In the genomic region with DNA sequence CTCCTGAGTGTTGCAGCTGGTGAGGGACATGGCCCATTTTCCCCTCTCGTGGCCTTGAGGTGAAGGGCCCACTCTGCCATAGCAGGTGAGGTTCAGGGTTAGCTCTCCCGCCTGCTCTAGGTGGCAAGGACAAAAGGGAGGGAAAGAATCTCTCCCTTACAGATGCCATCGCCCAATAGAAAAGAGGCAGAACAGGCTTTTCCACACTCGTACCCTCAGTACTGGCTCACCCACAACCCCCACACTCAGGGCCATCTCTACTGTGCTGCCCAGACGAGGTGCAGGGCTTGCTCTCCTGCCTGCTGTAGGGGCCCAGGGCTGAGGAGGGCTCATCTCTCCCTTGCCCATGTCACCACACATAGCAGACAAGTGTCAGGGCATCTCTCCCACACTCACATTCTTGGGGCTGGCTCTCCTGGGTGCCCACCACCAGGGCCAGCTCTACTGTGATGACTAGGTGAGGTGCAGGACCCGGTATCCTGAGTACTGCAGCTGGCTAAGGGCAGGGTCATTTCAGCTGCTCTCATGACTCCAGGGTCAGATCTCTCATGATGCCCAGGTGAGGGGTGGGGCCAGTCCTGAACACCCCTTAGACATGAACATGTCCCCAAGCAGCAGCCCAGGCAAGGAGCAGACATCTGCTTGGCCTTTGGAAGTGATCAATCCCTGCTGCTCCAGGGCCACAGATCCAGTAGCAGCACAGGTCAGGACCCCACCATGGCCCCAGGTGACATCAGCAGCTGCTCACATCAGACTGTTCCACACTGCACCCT, we compare ENCODE assay signal across 14 mouse cellular contexts. TPM values are rescaled to one million over a fixed set of nuclear protein-coding genes. Genes with fewer than 3 reads are reported as not detected.
DNase-seq lines count a peak whose midpoint lies in the region; ATAC-seq and TF ChIP-seq lines count a peak whose summit lies in the region.
"Had no signal": no experiment of that assay in that cellular context is flagged by ENCODE, and none has a peak within 500 bp of the region (broad histone marks: within the 10 kb centered on the region; RNA-seq: fewer than 3 reads in every experiment).

No protein-coding gene starts in this region.

- no peaks in the 10 kb centered on the region for H3K9me3 ChIP-seq in forebrain, embryonic 11.5 days (ENCODE audit: control insufficient read depth, low read length)
- H3K9me3 ChIP-seq in forebrain, postnatal 0 days (ENCODE audit: low read length), result no peaks in the 10 kb centered on the region
- H3K9me3 ChIP-seq in liver, embryonic 12.5 days (replicated peaks), result no peaks in the 10 kb centered on the region
- no peaks in the 10 kb centered on the region for H3K9me3 ChIP-seq in hindbrain, embryonic 14.5 days (ENCODE audit: control insufficient read depth, low read length)
- H3K9me3 ChIP-seq: heart, embryonic 15.5 days; liver, embryonic 15.5 days had no signal

- no peak for TF ChIP-seq CTCF in forebrain, postnatal 0 days (IDR thresholded peaks at IDR 0.05; ENCODE audit: low read depth)

- H3K27ac ChIP-seq in forebrain, embryonic 11.5 days (ENCODE audit: low read depth, low read length), result no peak overlapping the region
- no peak overlapping the region for H3K27ac ChIP-seq in forebrain, postnatal 0 days (ENCODE audit: low read depth, low read length)
- H3K27ac ChIP-seq in liver, embryonic 12.5 days, result no peak overlapping the region
- no peak overlapping the region for H3K27ac ChIP-seq in hindbrain, embryonic 14.5 days
- H3K27ac ChIP-seq: heart, embryonic 15.5 days; liver, embryonic 15.5 days had no signal

- 73% methylated on average over 6 of the region's 6 CpGs for WGBS in forebrain, embryonic 11.5 days
- WGBS in forebrain, postnatal 0 days, result 77% methylated on average over 6 of the region's 6 CpGs
- 51% methylated on average over 6 of the region's 6 CpGs for WGBS in liver, embryonic 12.5 days (ENCODE audit: insufficient replicate concordance)
- 71% methylated on average over 6 of the region's 6 CpGs for WGBS in hindbrain, embryonic 14.5 days

- peak; percentile 55 for ATAC-seq in forebrain, embryonic 11.5 days (replicated peaks; ENCODE audit: low FRiP score)
- no peak for ATAC-seq in forebrain, postnatal 0 days
- 0 out of 2 replicates have a peak, but pooled peaks have one; percentile 18 for ATAC-seq in liver, embryonic 12.5 days
- peak; percentile 34; the same call in 1 of the 2 replicates for ATAC-seq in hindbrain, embryonic 14.5 days (ENCODE audit: low FRiP score)
- ATAC-seq in monocyte, adult 5-6 weeks (replicated peaks; ENCODE audit: insufficient number of reproducible peaks, low FRiP score, low TSS enrichment, poor library complexity, severe bottlenecking), result peak; percentile 43; the same call in 1 of the 2 replicates

- DNase-seq in forebrain, embryonic 11.5 days (ENCODE audit: low spot score), result no peak
- DNase-seq in forebrain, postnatal 0 days, result no peak
- DNase-seq in liver, result no peak
- no peak for DNase-seq in hindbrain, embryonic 14.5 days (ENCODE audit: low spot score)
- DNase-seq in adrenal gland, adult 2 months, result no peak
- DNase-seq in left cerebral cortex, adult 11 months (ENCODE audit: low spot score), result no peak
- DNase-seq: adrenal gland, postnatal 25 days; gastrocnemius, postnatal 10 days; thymus, postnatal 14 days had no signal

- no peaks in the 10 kb centered on the region for H3K4me1 ChIP-seq in forebrain, embryonic 11.5 days (replicated peaks; ENCODE audit: control insufficient read depth, insufficient read depth, low read length)
- no peaks in the 10 kb centered on the region for H3K4me1 ChIP-seq in forebrain, postnatal 0 days (ENCODE audit: insufficient read depth)
- no peaks in the 10 kb centered on the region for H3K4me1 ChIP-seq in liver, embryonic 12.5 days
- no peaks in the 10 kb centered on the region for H3K4me1 ChIP-seq in hindbrain, embryonic 14.5 days (replicated peaks; ENCODE audit: control insufficient read depth, insufficient read depth, low read length)
- H3K4me1 ChIP-seq: liver, embryonic 15.5 days had no signal

- no peaks in the 10 kb centered on the region for H3K36me3 ChIP-seq in forebrain, embryonic 11.5 days (ENCODE audit: control insufficient read depth, insufficient read depth, low read length)
- H3K36me3 ChIP-seq in forebrain, postnatal 0 days (ENCODE audit: insufficient read depth), result no peaks in the 10 kb centered on the region
- H3K36me3 ChIP-seq in liver, embryonic 12.5 days, result no peaks in the 10 kb centered on the region
- no peaks in the 10 kb centered on the region for H3K36me3 ChIP-seq in hindbrain, embryonic 14.5 days (replicated peaks; ENCODE audit: control insufficient read depth, insufficient read depth)
- H3K36me3 ChIP-seq: heart, embryonic 15.5 days; liver, embryonic 15.5 days had no signal

- H3K9ac ChIP-seq in forebrain, embryonic 11.5 days (ENCODE audit: low read length), result no peak overlapping the region
- H3K9ac ChIP-seq in forebrain, postnatal 0 days, result no peak overlapping the region
- H3K9ac ChIP-seq in liver, embryonic 12.5 days, result no peak overlapping the region
- no peak overlapping the region for H3K9ac ChIP-seq in hindbrain, embryonic 14.5 days
- H3K9ac ChIP-seq: heart, embryonic 15.5 days; liver, embryonic 15.5 days had no signal

- H3K4me2 ChIP-seq in forebrain, embryonic 11.5 days (ENCODE audit: low read depth, low read length, severe bottlenecking), result no peak overlapping the region
- H3K4me2 ChIP-seq in forebrain, postnatal 0 days (ENCODE audit: low read depth), result no peak overlapping the region
- no peak overlapping the region for H3K4me2 ChIP-seq in liver, embryonic 12.5 days
- no peak overlapping the region for H3K4me2 ChIP-seq in hindbrain, embryonic 14.5 days (replicated peaks)
- H3K4me2 ChIP-seq: heart, embryonic 15.5 days; liver, embryonic 15.5 days had no signal

- H3K27me3 ChIP-seq in forebrain, embryonic 11.5 days (ENCODE audit: control insufficient read depth, insufficient read depth, low read length), result no peaks in the 10 kb centered on the region
- no peaks in the 10 kb centered on the region for H3K27me3 ChIP-seq in forebrain, postnatal 0 days (ENCODE audit: insufficient read depth, low read length)
- no peaks in the 10 kb centered on the region for H3K27me3 ChIP-seq in liver, embryonic 12.5 days (replicated peaks)
- H3K27me3 ChIP-seq in hindbrain, embryonic 14.5 days (ENCODE audit: control insufficient read depth, insufficient read depth, low read length), result no peaks in the 10 kb centered on the region
- H3K27me3 ChIP-seq: heart, embryonic 15.5 days; liver, embryonic 15.5 days had no signal

- H3K4me3 ChIP-seq in forebrain, embryonic 11.5 days (ENCODE audit: low read depth, low read length), result no peak overlapping the region
- no peak overlapping the region for H3K4me3 ChIP-seq in forebrain, postnatal 0 days (ENCODE audit: low read depth, low read length)
- H3K4me3 ChIP-seq in liver, embryonic 12.5 days, result no peak overlapping the region
- H3K4me3 ChIP-seq in hindbrain, embryonic 14.5 days (replicated peaks; ENCODE audit: low read length), result no peak overlapping the region
- H3K4me3 ChIP-seq: erythroblast, embryonic 14.5 days; heart, embryonic 15.5 days; liver, embryonic 15.5 days had no signal

RNA-seq across cellular contexts. Expression of a gene that starts 57.9 kb away (rescaled TPM):
- 5.6 and 5.9 TPM in 2 replicates for polyA plus RNA-seq in forebrain, embryonic 11.5 days (2014; fragmentation: Nextera tagmentation; extraction: Ambion mirVana)
- 10.1 and 11.7 TPM in 2 replicates for total RNA-seq in forebrain, postnatal 0 days (2014; rRNA removed)
- 2.0 and 2.3 TPM in 2 replicates for polyA plus RNA-seq in forebrain, postnatal 0 days (2015; fragmentation: Nextera tagmentation; extraction: Ambion mirVana)
- 3.8 and 4.4 TPM in 2 replicates for polyA plus RNA-seq in liver, embryonic 12.5 days (2016; fragmentation: Nextera tagmentation; extraction: Ambion mirVana)
- 3.6 and 3.8 TPM in 2 replicates for polyA plus RNA-seq in hindbrain, embryonic 14.5 days (2014; fragmentation: Nextera tagmentation; extraction: Ambion mirVana)
- total RNA-seq in monocyte, adult 5-6 weeks (2017), result 2.6 to 5.1 TPM (median 2.9 TPM) in 3 replicates
- 10 to 100 TPM; 14.4 to 15.3 TPM for total RNA-seq in adrenal gland, adult 2 months (2021)
- polyA plus RNA-seq in adrenal gland, adult 2 months (2012; rRNA removed), result 14.9 and 15.8 TPM in 2 replicates
